Mouse (Mus musculus): ENCODE data around the gene Cysltr2.

- TF ChIP-seq CTCF (IDR thresholded peaks at IDR 0.05; ENCODE audit: extremely low read depth, insufficient read depth, insufficient read length, insufficient replicate concordance) (no peak), POLR2A (IDR thresholded peaks at IDR 0.05; ENCODE audit: low read depth, low read length) (no peak)
These were observed 50.8 kb downstream of the Cysltr2 start for GRCm38 (mm10) chr14:72998111-72998510.
